Mouse (Mus musculus) CH12.LX (cell line): ENCODE results near the gene Gm13693.

ENCODE experiments used
- CHD1 ChIP-seq: IDR thresholded peaks from 2 replicates; pipeline ENCODE4 v1.6.1; 2012; ENCODE audit warnings: low read depth, low read length, improper control_type of control experiment, inconsistent platforms
- CTCF ChIP-seq, 2 experiments: IDR thresholded peaks in 1 of 2; conservative IDR thresholded peaks in 1 of 2; 2 replicates each; pipeline ENCODE4 v1.5.1; 2011 to 2012; ENCODE audit warnings: low read depth in 2 of 2, low read length in 2 of 2, improper control_type of control experiment in 1 of 2, inconsistent platforms in 1 of 2, mild to moderate bottlenecking in 1 of 2, moderate library complexity in 1 of 2
- E2F4 ChIP-seq: IDR thresholded peaks from 2 replicates; pipeline ENCODE4 v1.6.1; 2011; ENCODE audit warnings: low read depth, low read length, improper control_type of control experiment; ENCODE audit not compliant: insufficient replicate concordance
- ELF1 ChIP-seq: IDR thresholded peaks from 2 replicates; pipeline ENCODE4 v1.6.1; 2014; ENCODE audit warnings: low read depth, mild to moderate bottlenecking, inconsistent platforms, low read length, improper control_type of control experiment
- IRF4 ChIP-seq: IDR thresholded peaks from 2 replicates; pipeline ENCODE4 v1.6.1; 2014; ENCODE audit warnings: low read depth, mild to moderate bottlenecking, inconsistent platforms, low read length, improper control_type of control experiment
- JUN ChIP-seq: IDR thresholded peaks from 2 replicates; pipeline ENCODE4 v1.6.1; 2011; ENCODE audit warnings: low read depth, mild to moderate bottlenecking, low read length, improper control_type of control experiment, moderate library complexity; ENCODE audit not compliant: insufficient read depth
- POLR2A ChIP-seq: IDR thresholded peaks from 2 replicates; pipeline ENCODE4 v1.6.1; 2011; ENCODE audit warnings: low read depth, mild to moderate bottlenecking, improper control_type of control experiment, low read length
- RCOR1 ChIP-seq: conservative IDR thresholded peaks from 2 replicates; pipeline ENCODE4 v1.6.1; 2012; ENCODE audit warnings: low read depth, mild to moderate bottlenecking, inconsistent platforms, low read length, improper control_type of control experiment
- USF2 ChIP-seq: conservative IDR thresholded peaks from 2 replicates; pipeline ENCODE4 v1.6.1; 2011; ENCODE audit warnings: low read depth, low read length, improper control_type of control experiment

DNA sequence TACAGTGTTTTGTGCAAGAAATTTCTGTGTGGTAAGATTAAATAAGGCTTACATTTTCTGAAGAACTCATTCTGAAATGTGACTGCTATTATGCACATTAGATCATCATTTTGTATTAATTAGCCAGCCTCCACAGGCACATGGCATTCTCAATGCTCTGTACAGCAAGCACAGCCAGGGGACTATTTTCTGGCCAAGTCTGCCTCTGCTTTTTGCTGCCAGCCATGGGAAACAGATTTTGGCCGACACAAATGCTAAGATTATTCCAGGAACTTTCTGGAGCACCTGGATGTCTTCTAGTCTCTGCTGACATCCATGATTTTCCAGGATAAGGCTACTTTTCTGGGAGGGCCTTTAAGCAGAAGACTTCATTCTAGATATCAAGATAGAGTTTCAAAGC is 47.6 kb downstream of the Gm13693 start:
- no peak for TF ChIP-seq CTCF (conservative IDR thresholded peaks at IDR 0.05 in 1 of 2, IDR thresholded peaks at IDR 0.05 in 1 of 2; ENCODE audit: low read depth in 2 of 2, low read length in 2 of 2)
- TF ChIP-seq JUN: no peak
- TF ChIP-seq E2F4: no peak
- TF ChIP-seq USF2: no peak
- TF ChIP-seq ELF1: no peak
- TF ChIP-seq POLR2A: no peak
- no peak for TF ChIP-seq CHD1
- no peak for TF ChIP-seq RCOR1
- TF ChIP-seq IRF4: no peak
